Mouse (Mus musculus): ENCODE results near the gene Gtf3c5.

- TF ChIP-seq POLR2A (IDR thresholded peaks at IDR 0.05; ENCODE audit: borderline replicate concordance, extremely low read depth, insufficient read depth, insufficient read length, poor library complexity, severe bottlenecking) (no peak), CTCF (IDR thresholded peaks at IDR 0.05; ENCODE audit: borderline replicate concordance, extremely low read depth, insufficient read depth, insufficient read length) (peak; percentile 49; the same call in 1 of the 2 replicates)
Observed at GRCm38 (mm10) chr2:28616358-28616757, 32.8 kb upstream of the Gtf3c5 start.
